Mouse (Mus musculus): ENCODE results near the gene Rpl27. TPM values are rescaled to one million over a fixed set of nuclear protein-coding genes. Genes with fewer than 3 reads are reported as not detected.
A peak's percentile ranks its signal among the peaks of the same experiment; 100 is the strongest.

Gene Rpl27
- 412 and 439 TPM in 2 replicates for polyA plus RNA-seq (2014; fragmentation: Nextera tagmentation; extraction: Ambion mirVana)

DNA sequence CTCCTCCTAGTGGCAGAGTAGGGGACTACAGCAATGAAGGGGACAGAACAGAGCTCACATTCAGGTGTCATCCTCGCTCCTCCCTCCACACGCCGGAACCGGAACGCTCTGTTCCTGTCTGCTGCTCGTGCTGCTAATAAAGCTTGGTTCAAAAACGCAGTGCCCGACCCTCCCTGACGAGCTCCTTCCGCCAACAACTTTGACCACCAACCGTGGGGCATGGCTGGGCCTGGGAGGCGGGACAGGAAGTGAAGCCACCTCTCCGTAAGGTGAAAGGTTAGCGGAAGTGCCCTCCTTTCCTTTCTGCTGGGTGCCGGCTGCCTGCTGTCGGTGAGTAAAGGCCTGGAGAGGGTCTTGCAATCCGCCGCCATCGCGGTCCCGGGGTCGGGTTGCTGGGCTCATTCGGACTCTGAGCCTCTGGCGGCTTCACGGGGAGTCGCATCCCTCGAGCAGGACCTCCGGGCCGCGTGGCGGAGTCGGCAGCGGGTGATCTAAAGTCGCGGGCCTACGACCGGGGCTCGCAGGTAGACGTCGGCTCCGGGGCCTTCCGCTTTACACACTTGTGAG lies at the start of gene Rpl27:
Gene Rpl27 (plus strand): TSS at position 172 of the 567 bp plus-strand sequence.
- Histone ChIP-seq H3K4me3 (ENCODE audit: low read depth, low read length) (peak within 1 kb of the TSS; percentile 100), H3K9me3 (ENCODE audit: control insufficient read depth, low read length) (no peaks in the 10 kb centered on the region), H3K9ac (ENCODE audit: low read length) (peak within 1 kb of the TSS; percentile 94), H3K27ac (ENCODE audit: low read depth) (peak within 1 kb of the TSS; percentile 86), H3K4me2 (ENCODE audit: low read length) (peak within 1 kb of the TSS; percentile 95), H3K36me3 (ENCODE audit: control insufficient read depth, insufficient read depth, low read length) (peaks cover 30% of the 10 kb centered on the region), H3K27me3 (replicated peaks; ENCODE audit: control insufficient read depth, insufficient read depth, low read length) (no peaks in the 10 kb centered on the region), H3K4me1 (replicated peaks; ENCODE audit: control insufficient read depth, insufficient read depth, low read length) (peaks cover 13% of the 10 kb centered on the region)
- under 1% methylated on average over 42 of the region's 42 CpGs for WGBS
- DNase-seq (ENCODE audit: low spot score), result peak; percentile 94
- peak; percentile 95 for ATAC-seq (replicated peaks; ENCODE audit: low FRiP score, low TSS enrichment, low read depth)

DNA sequence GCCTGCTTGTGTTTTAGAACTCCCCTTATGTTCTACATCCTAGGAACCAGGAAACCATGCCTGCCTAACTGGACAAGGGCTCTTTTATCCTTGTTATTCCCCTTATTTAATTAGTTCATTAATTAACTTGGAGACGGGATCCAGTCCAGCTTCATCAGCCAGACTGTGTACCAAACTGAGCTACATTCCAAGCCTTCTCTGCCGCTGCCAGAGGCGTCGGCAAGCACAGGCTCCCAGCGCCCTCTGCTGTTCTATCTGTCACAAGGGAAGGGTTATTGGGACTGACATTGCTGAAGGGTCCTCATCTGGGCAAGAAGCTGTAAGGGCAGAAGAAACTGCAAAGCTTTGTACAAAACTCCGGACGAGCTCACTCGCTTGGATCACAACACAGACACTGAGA lies 47.0 kb upstream of the Rpl27 start:
- ATAC-seq (replicated peaks; ENCODE audit: low FRiP score, low TSS enrichment, low read depth) (no peak; the same call in 1 of the 2 replicates), DNase-seq (ENCODE audit: low spot score) (peak; percentile 81)
- Histone ChIP-seq H3K27me3 (replicated peaks; ENCODE audit: control insufficient read depth, insufficient read depth, low read length) (no peaks in the 10 kb centered on the region), H3K4me1 (replicated peaks; ENCODE audit: control insufficient read depth, insufficient read depth, low read length) (peaks cover 2% of the 10 kb centered on the region; the same call in 1 of the 2 replicates), H3K4me2 (ENCODE audit: low read length) (no peak overlapping the region), H3K27ac (ENCODE audit: low read depth) (no peak overlapping the region), H3K36me3 (ENCODE audit: control insufficient read depth, insufficient read depth, low read length) (no peaks in the 10 kb centered on the region), H3K9me3 (ENCODE audit: control insufficient read depth, low read length) (no peaks in the 10 kb centered on the region), H3K9ac (ENCODE audit: low read length) (no peak overlapping the region), H3K4me3 (ENCODE audit: low read depth, low read length) (no peak overlapping the region)
- 2% methylated on average over 8 of the region's 8 CpGs for WGBS

GRCm38 (mm10) chr11:101415306-101415705 lies 26.8 kb upstream of the Rpl27 start:
- Histone ChIP-seq H3K27me3 (replicated peaks; ENCODE audit: control insufficient read depth, insufficient read depth, low read length) (no peaks in the 10 kb centered on the region), H3K36me3 (ENCODE audit: control insufficient read depth, insufficient read depth, low read length) (peaks cover 33% of the 10 kb centered on the region), H3K27ac (ENCODE audit: low read depth) (no peak overlapping the region), H3K9ac (ENCODE audit: low read length) (no peak overlapping the region), H3K4me2 (ENCODE audit: low read length) (no peak overlapping the region), H3K9me3 (ENCODE audit: control insufficient read depth, low read length) (no peaks in the 10 kb centered on the region), H3K4me3 (ENCODE audit: low read depth, low read length) (no peak overlapping the region), H3K4me1 (replicated peaks; ENCODE audit: control insufficient read depth, insufficient read depth, low read length) (peaks cover 4% of the 10 kb centered on the region; the same call in 1 of the 2 replicates)
- DNase-seq (ENCODE audit: low spot score), result no peak
- WGBS, result 92% methylated on average over 2 of the region's 2 CpGs
- ATAC-seq (replicated peaks; ENCODE audit: low FRiP score, low TSS enrichment, low read depth), result no peak

DNA sequence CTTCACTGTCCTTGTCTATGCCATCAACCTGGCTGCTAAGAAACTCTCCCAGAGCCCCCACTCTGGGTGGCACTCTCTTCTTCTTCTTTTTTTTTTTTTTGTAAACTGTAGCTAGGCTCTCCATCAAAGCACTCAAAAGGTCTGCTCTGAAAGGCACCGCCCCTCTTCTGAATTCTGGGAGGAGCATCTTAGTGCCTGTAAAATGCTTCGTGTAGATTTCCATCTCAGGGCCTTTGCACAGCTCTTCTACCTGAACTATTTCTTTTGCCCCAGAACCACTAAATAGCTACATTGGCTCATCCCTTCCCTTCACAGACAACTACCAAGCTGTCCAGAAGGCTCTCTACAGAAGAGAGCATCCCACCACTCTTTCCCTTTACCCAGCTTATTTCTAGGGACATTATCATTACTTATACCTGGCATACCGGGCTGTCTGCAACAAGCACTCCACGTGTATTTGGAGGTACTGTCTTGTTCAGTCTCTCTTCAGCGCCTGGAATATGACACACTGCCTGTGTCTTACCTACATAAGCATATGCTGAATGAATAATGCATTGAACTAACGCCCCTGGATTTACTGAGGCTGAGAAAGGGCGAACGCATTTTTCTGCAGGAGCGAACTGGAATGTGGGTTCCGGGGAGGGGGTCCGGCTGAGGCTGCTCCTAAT lies 25.5 kb upstream of the Rpl27 start:
- H3K27ac ChIP-seq (ENCODE audit: low read depth), result peak overlapping the region; percentile 76
- H3K27me3 ChIP-seq (replicated peaks; ENCODE audit: control insufficient read depth, insufficient read depth, low read length), result no peaks in the 10 kb centered on the region
- H3K4me1 ChIP-seq (replicated peaks; ENCODE audit: control insufficient read depth, insufficient read depth, low read length), result peaks cover 4% of the 10 kb centered on the region; the same call in 1 of the 2 replicates
- ATAC-seq (replicated peaks; ENCODE audit: low FRiP score, low TSS enrichment, low read depth) (peak; percentile 40), DNase-seq (ENCODE audit: low spot score) (no peak)
- peak overlapping the region; percentile 73 for H3K4me2 ChIP-seq (ENCODE audit: low read length)
- peaks cover 21% of the 10 kb centered on the region for H3K36me3 ChIP-seq (ENCODE audit: control insufficient read depth, insufficient read depth, low read length)
- H3K9me3 ChIP-seq (ENCODE audit: control insufficient read depth, low read length), result no peaks in the 10 kb centered on the region
- peak overlapping the region; percentile 87 for H3K9ac ChIP-seq (ENCODE audit: low read length)
- H3K4me3 ChIP-seq (ENCODE audit: low read depth, low read length), result peak overlapping the region; percentile 92
- WGBS, result under 1% methylated on average over 11 of the region's 11 CpGs

GRCm38 (mm10) chr11:101417101-101417855 lies 24.8 kb upstream of the Rpl27 start, which contains the start of gene Aarsd1:
Gene Aarsd1 (minus strand): TSS chr11:101417615.
- under 1% methylated on average over 45 of the region's 45 CpGs for WGBS
- Histone ChIP-seq H3K36me3 (ENCODE audit: control insufficient read depth, insufficient read depth, low read length) (peaks cover 14% of the 10 kb centered on the region), H3K9ac (ENCODE audit: low read length) (peak within 1 kb of the TSS; percentile 87), H3K27me3 (replicated peaks; ENCODE audit: control insufficient read depth, insufficient read depth, low read length) (no peaks in the 10 kb centered on the region), H3K9me3 (ENCODE audit: control insufficient read depth, low read length) (no peaks in the 10 kb centered on the region), H3K4me3 (ENCODE audit: low read depth, low read length) (peak within 1 kb of the TSS; percentile 92), H3K4me2 (ENCODE audit: low read length) (peak within 1 kb of the TSS; percentile 73), H3K27ac (ENCODE audit: low read depth) (peak within 1 kb of the TSS; percentile 76), H3K4me1 (replicated peaks; ENCODE audit: control insufficient read depth, insufficient read depth, low read length) (peaks cover 4% of the 10 kb centered on the region; the same call in 1 of the 2 replicates)
- ATAC-seq (replicated peaks; ENCODE audit: low FRiP score, low TSS enrichment, low read depth) (peak; percentile 75), DNase-seq (ENCODE audit: low spot score) (peak; percentile 96)

DNA sequence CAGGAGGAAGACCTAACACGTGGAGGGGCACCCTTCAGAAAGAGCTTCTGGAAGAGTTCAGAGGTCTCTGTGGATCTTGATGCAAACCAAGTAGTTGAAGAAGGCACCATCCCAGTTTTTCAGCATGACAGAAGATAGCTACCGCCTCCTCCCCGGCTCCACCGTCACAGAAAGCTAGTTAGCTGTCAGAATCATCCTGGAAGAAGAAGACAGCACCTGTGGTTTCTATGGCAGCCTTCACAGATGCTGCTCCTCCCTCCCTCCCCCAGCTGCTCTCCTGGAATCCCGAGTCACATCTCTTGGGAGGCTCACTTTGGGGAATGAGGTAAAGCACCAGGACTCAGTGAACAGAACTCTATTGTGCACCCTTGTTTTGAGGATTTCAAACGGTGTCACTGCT lies 23.1 kb upstream of the Rpl27 start:
- Histone ChIP-seq H3K9ac (ENCODE audit: low read length) (no peak overlapping the region), H3K4me3 (ENCODE audit: low read depth, low read length) (no peak overlapping the region), H3K27ac (ENCODE audit: low read depth) (no peak overlapping the region), H3K27me3 (replicated peaks; ENCODE audit: control insufficient read depth, insufficient read depth, low read length) (no peaks in the 10 kb centered on the region), H3K36me3 (ENCODE audit: control insufficient read depth, insufficient read depth, low read length) (no peaks in the 10 kb centered on the region; the same call in 1 of the 2 replicates), H3K4me2 (ENCODE audit: low read length) (no peak overlapping the region), H3K9me3 (ENCODE audit: control insufficient read depth, low read length) (no peaks in the 10 kb centered on the region), H3K4me1 (replicated peaks; ENCODE audit: control insufficient read depth, insufficient read depth, low read length) (peaks cover 9% of the 10 kb centered on the region)
- no peak for ATAC-seq (replicated peaks; ENCODE audit: low FRiP score, low TSS enrichment, low read depth)
- no peak for DNase-seq (ENCODE audit: low spot score)
- WGBS, result 61% methylated on average over 6 of the region's 6 CpGs

DNA sequence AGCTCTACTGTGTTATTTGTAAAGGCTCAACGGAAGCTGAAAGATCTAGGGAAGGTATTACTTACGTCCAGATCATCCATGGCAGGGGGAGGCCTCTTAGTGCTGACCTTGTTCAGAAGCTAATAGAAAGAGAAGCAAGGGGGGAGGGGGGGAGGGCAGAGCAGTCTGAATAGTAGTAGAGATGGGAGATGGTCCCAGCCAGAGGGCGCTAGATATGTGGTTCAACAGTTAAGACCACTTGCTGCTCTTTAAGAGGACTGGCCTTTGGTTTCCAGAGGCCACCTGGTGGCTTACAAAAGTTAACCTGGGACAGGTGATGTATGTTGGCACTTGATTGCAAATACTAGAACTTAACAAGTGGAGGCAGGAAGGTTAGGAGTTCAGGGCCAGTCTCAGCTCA lies 22.5 kb upstream of the Rpl27 start:
- no peak overlapping the region for H3K4me2 ChIP-seq (ENCODE audit: low read length)
- H3K9me3 ChIP-seq (ENCODE audit: control insufficient read depth, low read length), result no peaks in the 10 kb centered on the region
- DNase-seq (ENCODE audit: low spot score) (no peak), ATAC-seq (replicated peaks; ENCODE audit: low FRiP score, low TSS enrichment, low read depth) (no peak)
- H3K4me3 ChIP-seq (ENCODE audit: low read depth, low read length), result no peak overlapping the region
- 36% methylated on average over 3 of the region's 3 CpGs for WGBS
- no peak overlapping the region for H3K27ac ChIP-seq (ENCODE audit: low read depth)
- no peak overlapping the region for H3K9ac ChIP-seq (ENCODE audit: low read length)
- H3K4me1 ChIP-seq (replicated peaks; ENCODE audit: control insufficient read depth, insufficient read depth, low read length), result peaks cover 11% of the 10 kb centered on the region
- no peaks in the 10 kb centered on the region for H3K36me3 ChIP-seq (ENCODE audit: control insufficient read depth, insufficient read depth, low read length)
- no peaks in the 10 kb centered on the region for H3K27me3 ChIP-seq (replicated peaks; ENCODE audit: control insufficient read depth, insufficient read depth, low read length)

- Histone ChIP-seq H3K27ac (ENCODE audit: low read depth) (no peak overlapping the region), H3K4me2 (ENCODE audit: low read length) (no peak overlapping the region), H3K27me3 (replicated peaks; ENCODE audit: control insufficient read depth, insufficient read depth, low read length) (no peaks in the 10 kb centered on the region), H3K4me3 (ENCODE audit: low read depth, low read length) (no peak overlapping the region), H3K4me1 (replicated peaks; ENCODE audit: control insufficient read depth, insufficient read depth, low read length) (peaks cover 11% of the 10 kb centered on the region), H3K36me3 (ENCODE audit: control insufficient read depth, insufficient read depth, low read length) (no peaks in the 10 kb centered on the region), H3K9me3 (ENCODE audit: control insufficient read depth, low read length) (no peaks in the 10 kb centered on the region), H3K9ac (ENCODE audit: low read length) (no peak overlapping the region)
- 89% methylated on average over 5 of the region's 5 CpGs for WGBS
- no peak for DNase-seq (ENCODE audit: low spot score)
- no peak for ATAC-seq (replicated peaks; ENCODE audit: low FRiP score, low TSS enrichment, low read depth)
Observed at GRCm38 (mm10) chr11:101420148-101420547, 21.9 kb upstream of the Rpl27 start.

All from intestine, embryonic 14.5 days (tissue).